Mouse (Mus musculus): ENCODE measurements at regions not wholly inside any gene's neighbourhood (a gene's known extent, or its start where the extent isn't known, plus 50 kb on each side); places are given as distances from the start of the nearest gene placed in this dataset.

GRCm38 (mm10) chr17:49185052-49185612 is 243.0 kb upstream of the Mocs1 start:
- H3K4me2 ChIP-seq (replicated peaks) = no peak overlapping the region
- WGBS = 35% methylated on average over 8 of the region's 8 CpGs
- no peak for ATAC-seq (ENCODE audit: low FRiP score, low read depth)
- H3K4me1 ChIP-seq = peaks cover 7% of the 10 kb centered on the region; the same call in 1 of the 2 replicates
- H3K9me3 ChIP-seq = no peaks in the 10 kb centered on the region
- H3K27me3 ChIP-seq (replicated peaks) = peaks cover 3% of the 10 kb centered on the region; the same call in 1 of the 2 replicates
- no peak overlapping the region for H3K9ac ChIP-seq
- H3K4me3 ChIP-seq = no peak overlapping the region
- no peaks in the 10 kb centered on the region for H3K36me3 ChIP-seq
- H3K27ac ChIP-seq = no peak overlapping the region

GRCm38 (mm10) chr17:49189765-49190164 is 238.4 kb upstream of the Mocs1 start:
- ATAC-seq (ENCODE audit: low FRiP score, low read depth) = no peak
- 57% methylated on average over 3 of the region's 3 CpGs for WGBS
- Histone ChIP-seq H3K9me3 (no peaks in the 10 kb centered on the region), H3K27me3 (replicated peaks) (no peaks in the 10 kb centered on the region), H3K4me3 (no peak overlapping the region), H3K4me1 (peaks cover 7% of the 10 kb centered on the region; the same call in 1 of the 2 replicates), H3K27ac (no peak overlapping the region), H3K9ac (no peak overlapping the region), H3K36me3 (no peaks in the 10 kb centered on the region), H3K4me2 (replicated peaks) (no peak overlapping the region)

GRCm38 (mm10) chr17:49190337-49190736 is 237.8 kb upstream of the Mocs1 start:
- H3K4me3 ChIP-seq = no peak overlapping the region
- H3K27me3 ChIP-seq (replicated peaks) = no peaks in the 10 kb centered on the region
- 0 out of 2 replicates have a peak, but pooled peaks cover under 1% of the 10 kb centered on the region for H3K4me1 ChIP-seq
- WGBS = 82% methylated on average over 4 of the region's 4 CpGs
- H3K9me3 ChIP-seq = no peaks in the 10 kb centered on the region
- H3K4me2 ChIP-seq (replicated peaks) = no peak overlapping the region
- no peak overlapping the region for H3K9ac ChIP-seq
- no peak for ATAC-seq (ENCODE audit: low FRiP score, low read depth)
- no peaks in the 10 kb centered on the region for H3K36me3 ChIP-seq
- H3K27ac ChIP-seq = no peak overlapping the region

- H3K36me3 ChIP-seq = no peaks in the 10 kb centered on the region
- no peaks in the 10 kb centered on the region for H3K9me3 ChIP-seq
- no peaks in the 10 kb centered on the region for H3K27me3 ChIP-seq (replicated peaks)
- 53% methylated on average over 8 of the region's 8 CpGs for WGBS
- no peak overlapping the region for H3K4me3 ChIP-seq
- no peak overlapping the region for H3K9ac ChIP-seq
- no peak overlapping the region for H3K4me2 ChIP-seq (replicated peaks)
- H3K27ac ChIP-seq = no peak overlapping the region
- H3K4me1 ChIP-seq = no peaks in the 10 kb centered on the region
- ATAC-seq (ENCODE audit: low FRiP score, low read depth) = no peak
Measured at GRCm38 (mm10) chr17:49196046-49196684, 232.0 kb upstream of the Mocs1 start.

GRCm38 (mm10) chr17:49201495-49201894 is 226.7 kb upstream of the Mocs1 start:
- no peak for ATAC-seq (ENCODE audit: low FRiP score, low read depth)
- H3K9ac ChIP-seq = no peak overlapping the region
- H3K4me2 ChIP-seq (replicated peaks) = no peak overlapping the region
- H3K27ac ChIP-seq = no peak overlapping the region
- H3K27me3 ChIP-seq (replicated peaks) = no peaks in the 10 kb centered on the region
- WGBS = 92% methylated on average over 3 of the region's 3 CpGs
- H3K36me3 ChIP-seq = no peaks in the 10 kb centered on the region
- no peak overlapping the region for H3K4me3 ChIP-seq
- H3K9me3 ChIP-seq = 0 out of 2 replicates have a peak, but pooled peaks cover 6% of the 10 kb centered on the region
- H3K4me1 ChIP-seq = peaks cover 9% of the 10 kb centered on the region

- Histone ChIP-seq H3K27ac (no peak overlapping the region), H3K4me2 (replicated peaks) (no peak overlapping the region), H3K36me3 (no peaks in the 10 kb centered on the region), H3K9me3 (0 out of 2 replicates have a peak, but pooled peaks cover 6% of the 10 kb centered on the region), H3K9ac (no peak overlapping the region), H3K4me1 (peaks cover 9% of the 10 kb centered on the region), H3K4me3 (no peak overlapping the region), H3K27me3 (replicated peaks) (no peaks in the 10 kb centered on the region)
- WGBS = 15% methylated on average over 5 of the region's 5 CpGs
- ATAC-seq (ENCODE audit: low FRiP score, low read depth) = no peak
Measured at GRCm38 (mm10) chr17:49205095-49205494, 223.1 kb upstream of the Mocs1 start.

- H3K36me3 ChIP-seq = no peaks in the 10 kb centered on the region
- 0 out of 2 replicates have a peak overlapping the region, but pooled peaks have one; percentile 26 for H3K9ac ChIP-seq
- 71% methylated on average over 1 of the region's 1 CpGs for WGBS
- no peak overlapping the region for H3K4me2 ChIP-seq (replicated peaks)
- no peak overlapping the region for H3K27ac ChIP-seq
- 0 out of 2 replicates have a peak, but pooled peaks have one; percentile 7 for ATAC-seq (ENCODE audit: low FRiP score, low read depth)
- no peak overlapping the region for H3K4me3 ChIP-seq
- H3K9me3 ChIP-seq = 0 out of 2 replicates have a peak, but pooled peaks cover 6% of the 10 kb centered on the region
- peaks cover 9% of the 10 kb centered on the region for H3K4me1 ChIP-seq
- no peaks in the 10 kb centered on the region for H3K27me3 ChIP-seq (replicated peaks)
Measured at GRCm38 (mm10) chr17:49205564-49205963, 222.6 kb upstream of the Mocs1 start.

GRCm38 (mm10) chr17:49206708-49207107 is 221.5 kb upstream of the Mocs1 start:
- Histone ChIP-seq H3K4me1 (peaks cover 9% of the 10 kb centered on the region), H3K9me3 (0 out of 2 replicates have a peak, but pooled peaks cover 6% of the 10 kb centered on the region), H3K4me3 (no peak overlapping the region), H3K27me3 (replicated peaks) (no peaks in the 10 kb centered on the region), H3K27ac (no peak overlapping the region), H3K36me3 (no peaks in the 10 kb centered on the region), H3K4me2 (replicated peaks) (no peak overlapping the region), H3K9ac (no peak overlapping the region)
- ATAC-seq (ENCODE audit: low FRiP score, low read depth) = peak; percentile 63; the same call in 1 of the 2 replicates
- WGBS = 29% methylated on average over 9 of the region's 9 CpGs

- Histone ChIP-seq H3K36me3 (no peaks in the 10 kb centered on the region), H3K4me1 (peaks cover 9% of the 10 kb centered on the region), H3K27me3 (replicated peaks) (no peaks in the 10 kb centered on the region), H3K4me3 (no peak overlapping the region), H3K4me2 (replicated peaks) (no peak overlapping the region), H3K27ac (no peak overlapping the region), H3K9me3 (0 out of 2 replicates have a peak, but pooled peaks cover 4% of the 10 kb centered on the region), H3K9ac (no peak overlapping the region)
- WGBS = 79% methylated on average over 10 of the region's 10 CpGs
- no peak for ATAC-seq (ENCODE audit: low FRiP score, low read depth)
Measured at GRCm38 (mm10) chr17:49208315-49208820, 219.8 kb upstream of the Mocs1 start.

GRCm38 (mm10) chr17:49212918-49213317 is 215.2 kb upstream of the Mocs1 start:
- no peak for ATAC-seq (ENCODE audit: low FRiP score, low read depth)
- H3K9ac ChIP-seq = no peak overlapping the region

GRCm38 (mm10) chr17:49215281-49215680 is 212.9 kb upstream of the Mocs1 start:
- Histone ChIP-seq H3K4me1 (no peaks in the 10 kb centered on the region), H3K9me3 (no peaks in the 10 kb centered on the region), H3K27me3 (replicated peaks) (no peaks in the 10 kb centered on the region; the same call in 1 of the 2 replicates), H3K4me3 (no peak overlapping the region), H3K9ac (no peak overlapping the region), H3K27ac (no peak overlapping the region), H3K36me3 (no peaks in the 10 kb centered on the region), H3K4me2 (replicated peaks) (no peak overlapping the region)
- no peak for ATAC-seq (ENCODE audit: low FRiP score, low read depth)
- 82% methylated on average over 8 of the region's 8 CpGs for WGBS

More at GRCm38 (mm10) chr17:49212918-49213317, 215.2 kb upstream of the Mocs1 start:
- Histone ChIP-seq H3K4me1 (no peaks in the 10 kb centered on the region), H3K4me3 (no peak overlapping the region), H3K27ac (no peak overlapping the region), H3K27me3 (replicated peaks) (no peaks in the 10 kb centered on the region; the same call in 1 of the 2 replicates), H3K4me2 (replicated peaks) (no peak overlapping the region), H3K36me3 (no peaks in the 10 kb centered on the region), H3K9me3 (no peaks in the 10 kb centered on the region)
- 87% methylated on average over 13 of the region's 13 CpGs for WGBS

- no peak overlapping the region for H3K4me2 ChIP-seq (replicated peaks)
- no peaks in the 10 kb centered on the region for H3K9me3 ChIP-seq
- 74% methylated on average over 4 of the region's 4 CpGs for WGBS
- no peaks in the 10 kb centered on the region; the same call in 1 of the 2 replicates for H3K27me3 ChIP-seq (replicated peaks)
- H3K9ac ChIP-seq = no peak overlapping the region
- ATAC-seq (ENCODE audit: low FRiP score, low read depth) = no peak
- no peak overlapping the region for H3K4me3 ChIP-seq
- no peak overlapping the region for H3K27ac ChIP-seq
- H3K4me1 ChIP-seq = no peaks in the 10 kb centered on the region
- no peaks in the 10 kb centered on the region for H3K36me3 ChIP-seq
Measured at GRCm38 (mm10) chr17:49219512-49220197, 208.5 kb upstream of the Mocs1 start.
